Mouse (Mus musculus): ENCODE measurements at regions not wholly inside any gene's neighbourhood (a gene's known extent, or its start where the extent isn't known, plus 50 kb on each side); places are given as distances from the start of the nearest gene placed in this dataset.

GRCm38 (mm10) chr13:53898351-53898750 lies 157.2 kb downstream of the Drd1 start:
- no peak for DNase-seq (ENCODE audit: extremely low spot score in 1 of 2, low spot score in 2 of 2)
- intact Hi-C loops (cut with DNase I): no loop called here

GRCm38 (mm10) chr13:53897176-53897575 lies 158.3 kb downstream of the Drd1 start:
- no peak for TF ChIP-seq CTCF (IDR thresholded peaks at IDR 0.05)
- H3K27ac ChIP-seq: no peak overlapping the region
- H3K4me3 ChIP-seq: no peak overlapping the region
- intact Hi-C loops (cut with DNase I): no loop called here
- no peak for DNase-seq (ENCODE audit: extremely low spot score in 1 of 2, low spot score in 2 of 2)

More at GRCm38 (mm10) chr13:53898351-53898750, 157.2 kb downstream of the Drd1 start:
- Histone ChIP-seq H3K27ac (no peak overlapping the region), H3K4me3 (no peak overlapping the region)
- no peak for TF ChIP-seq CTCF (IDR thresholded peaks at IDR 0.05)

GRCm38 (mm10) chr13:53888411-53888810 lies 167.1 kb downstream of the Drd1 start:
- no peak overlapping the region for H3K27ac ChIP-seq
- no peak for TF ChIP-seq CTCF (IDR thresholded peaks at IDR 0.05)
- DNase-seq (ENCODE audit: extremely low spot score in 1 of 2, low spot score in 2 of 2): no peak
- no peak overlapping the region for H3K4me3 ChIP-seq
- intact Hi-C loops (cut with DNase I): no loop called here

GRCm38 (mm10) chr13:53885756-53886155 lies 169.7 kb downstream of the Drd1 start:
- no peak for TF ChIP-seq CTCF (IDR thresholded peaks at IDR 0.05)
- peak in 1 of 2 experiments; percentile 34 for DNase-seq (ENCODE audit: extremely low spot score in 1 of 2, low spot score in 2 of 2)
- intact Hi-C loops (cut with DNase I): no loop called here

GRCm38 (mm10) chr13:53883206-53883605 lies 172.3 kb downstream of the Drd1 start:
- H3K27ac ChIP-seq: no peak overlapping the region
- H3K4me3 ChIP-seq: no peak overlapping the region
- peak in 1 of 2 experiments; percentile 27 for DNase-seq (ENCODE audit: extremely low spot score in 1 of 2, low spot score in 2 of 2)
- intact Hi-C loops (cut with DNase I): loop anchor here (1.0 kb wide), 1 partner anchor 45 kb away; no protein-coding TSS in a partner anchor
- no peak for TF ChIP-seq CTCF (IDR thresholded peaks at IDR 0.05)

More at GRCm38 (mm10) chr13:53885756-53886155, 169.7 kb downstream of the Drd1 start:
- H3K4me3 ChIP-seq: no peak overlapping the region
- no peak overlapping the region for H3K27ac ChIP-seq

- Histone ChIP-seq H3K4me3 (no peak overlapping the region), H3K27ac (no peak overlapping the region)
- no peak for DNase-seq (ENCODE audit: extremely low spot score in 1 of 2, low spot score in 2 of 2)
- TF ChIP-seq CTCF (IDR thresholded peaks at IDR 0.05): no peak
- intact Hi-C loops (cut with DNase I): no loop called here
Measured at GRCm38 (mm10) chr13:53880466-53881250, 174.8 kb downstream of the Drd1 start.

- intact Hi-C loops (cut with DNase I): no loop called here
- DNase-seq (ENCODE audit: extremely low spot score in 1 of 2, low spot score in 2 of 2): peak; percentile 40 to 44
- no peak overlapping the region for H3K4me3 ChIP-seq
- H3K27ac ChIP-seq: no peak overlapping the region
- no peak for TF ChIP-seq CTCF (IDR thresholded peaks at IDR 0.05)
Measured at GRCm38 (mm10) chr13:53875546-53875945, 180.0 kb downstream of the Drd1 start.

- DNase-seq (ENCODE audit: extremely low spot score in 1 of 2, low spot score in 2 of 2): no peak
- no peak for TF ChIP-seq CTCF (IDR thresholded peaks at IDR 0.05)
- no peak overlapping the region for H3K4me3 ChIP-seq
- no peak overlapping the region for H3K27ac ChIP-seq
- intact Hi-C loops (cut with DNase I): no loop called here
Measured at GRCm38 (mm10) chr13:53865323-53865722, 190.2 kb downstream of the Drd1 start.

GRCm38 (mm10) chr13:53862336-53862735 lies 193.2 kb downstream of the Drd1 start:
- H3K27ac ChIP-seq: no peak overlapping the region
- TF ChIP-seq CTCF (IDR thresholded peaks at IDR 0.05): no peak
- H3K4me3 ChIP-seq: no peak overlapping the region
- no peak for DNase-seq (ENCODE audit: extremely low spot score in 1 of 2, low spot score in 2 of 2)
- intact Hi-C loops (cut with DNase I): no loop called here

- intact Hi-C loops (cut with DNase I): no loop called here
- no peak overlapping the region for H3K27ac ChIP-seq
- no peak for DNase-seq (ENCODE audit: extremely low spot score in 1 of 2, low spot score in 2 of 2)
- H3K4me3 ChIP-seq: no peak overlapping the region
- no peak for TF ChIP-seq CTCF (IDR thresholded peaks at IDR 0.05)
Measured at GRCm38 (mm10) chr13:53854196-53854595, 201.3 kb downstream of the Drd1 start.

- intact Hi-C loops (cut with DNase I): no loop called here
- H3K27ac ChIP-seq: no peak overlapping the region
Measured at GRCm38 (mm10) chr13:53850146-53850545, 205.4 kb downstream of the Drd1 start.

GRCm38 (mm10) chr13:53846221-53846620 lies 209.3 kb downstream of the Drd1 start:
- intact Hi-C loops (cut with DNase I): no loop called here
- H3K4me3 ChIP-seq: no peak overlapping the region
- no peak for TF ChIP-seq CTCF (IDR thresholded peaks at IDR 0.05)
- no peak overlapping the region for H3K27ac ChIP-seq
- no peak for DNase-seq (ENCODE audit: extremely low spot score in 1 of 2, low spot score in 2 of 2)

More at GRCm38 (mm10) chr13:53850146-53850545, 205.4 kb downstream of the Drd1 start:
- H3K4me3 ChIP-seq: no peak overlapping the region
- no peak for DNase-seq (ENCODE audit: extremely low spot score in 1 of 2, low spot score in 2 of 2)
- no peak for TF ChIP-seq CTCF (IDR thresholded peaks at IDR 0.05)

GRCm38 (mm10) chr13:53845786-53846185 lies 209.7 kb downstream of the Drd1 start:
- Histone ChIP-seq H3K4me3 (no peak overlapping the region), H3K27ac (no peak overlapping the region)
- DNase-seq (ENCODE audit: extremely low spot score in 1 of 2, low spot score in 2 of 2): peak in 1 of 2 experiments; percentile 27
- no peak for TF ChIP-seq CTCF (IDR thresholded peaks at IDR 0.05)
- intact Hi-C loops (cut with DNase I): no loop called here
